Mouse (Mus musculus): Measurements from ENCODE around the gene Arhgap15. TPM values are rescaled to one million over a fixed set of nuclear protein-coding genes. Genes with fewer than 3 reads are reported as not detected.

Gene Arhgap15
- polyA plus RNA-seq, 1 experiment from 2014 or later, result 75.6 TPM

GRCm38 (mm10) chr2:44416331-44416730, 667.7 kb downstream of the Arhgap15 start:
- DNase-seq (ENCODE audit: low spot score), result no peak

DNA sequence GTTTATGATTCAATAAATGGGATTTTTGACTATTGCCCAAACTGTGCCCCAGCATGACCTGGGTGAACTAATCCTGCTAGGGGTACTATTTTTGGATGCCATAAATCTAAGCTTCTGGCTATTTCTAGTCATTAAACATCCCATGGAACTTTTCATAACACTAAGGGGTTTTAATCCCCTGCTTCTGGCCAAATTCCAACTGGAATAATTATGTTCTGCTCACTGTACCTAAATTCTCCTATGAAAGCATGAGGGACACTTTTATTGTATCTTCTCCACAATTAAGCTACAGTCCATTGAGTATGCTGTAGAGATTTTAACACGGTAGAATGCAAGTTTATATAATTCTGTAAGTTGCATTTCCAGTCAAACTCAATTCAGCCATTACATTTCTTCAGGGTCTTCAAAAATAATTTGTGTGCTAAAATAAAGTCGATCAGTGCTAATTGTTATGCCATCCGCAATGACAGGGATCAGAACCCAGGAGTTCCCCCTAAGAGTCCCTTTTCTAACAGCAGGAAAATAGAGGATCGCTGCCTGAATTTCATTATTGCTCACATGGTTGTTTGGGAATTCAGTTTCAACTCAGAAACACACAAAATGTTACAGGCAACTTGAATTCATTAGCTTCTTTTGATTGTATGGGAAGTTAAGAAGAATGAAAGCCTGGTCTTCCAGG, 671.1 kb downstream of the Arhgap15 start:
- no peak for DNase-seq (ENCODE audit: low spot score)

- no peak for DNase-seq (ENCODE audit: low spot score)
Observed at GRCm38 (mm10) chr2:44430521-44430920, 681.9 kb downstream of the Arhgap15 start.

- no peak for DNase-seq (ENCODE audit: low spot score)
Observed at GRCm38 (mm10) chr2:44436652-44437051, 688.0 kb downstream of the Arhgap15 start.

GRCm38 (mm10) chr2:44437496-44438057, 689.0 kb downstream of the Arhgap15 start:
- DNase-seq (ENCODE audit: low spot score), result no peak

DNA sequence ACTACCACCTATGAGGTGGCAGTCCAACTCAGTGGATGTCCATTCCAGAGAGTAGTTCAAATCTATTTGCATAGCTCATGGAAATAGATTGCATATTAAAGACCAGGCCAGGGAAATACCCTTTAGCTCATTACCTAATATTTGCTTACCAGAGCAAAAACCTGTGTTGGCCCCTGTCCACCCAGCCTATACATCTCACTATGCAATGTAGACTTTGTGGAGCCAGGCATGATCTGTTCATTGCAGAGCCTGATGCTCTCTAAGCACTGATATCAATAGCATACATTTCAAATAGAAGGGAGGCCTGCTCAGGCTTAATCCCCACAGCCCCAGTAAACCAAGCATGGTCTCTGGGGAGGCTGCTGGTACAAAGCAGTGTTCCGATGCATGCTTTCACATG, 689.4 kb downstream of the Arhgap15 start:
- no peak for DNase-seq (ENCODE audit: low spot score)

GRCm38 (mm10) chr2:44444938-44445337, 696.3 kb downstream of the Arhgap15 start:
- no peak for DNase-seq (ENCODE audit: low spot score)

Other genes with a start within 250 kb of the Arhgap15 start
- 1.9 TPM in 2 replicates for gene Kynu, start 193.5 kb upstream of the Arhgap15 start, polyA plus RNA-seq (2015; fragmentation: Nextera tagmentation; extraction: Ambion mirVana)